Mouse (Mus musculus) heart, embryonic 12.5 days (tissue): Measurements from ENCODE around the gene Sfi1. TPM values are rescaled to one million over a fixed set of nuclear protein-coding genes. Genes with fewer than 3 reads are reported as not detected.

ENCODE experiments used
- ATAC-seq: fragments of 200-750 bp; cut with Nextera tagmentation; 2 replicates; pipeline ENCODE4 v1.8.0; 2017; ENCODE audit warnings: moderate TSS enrichment, moderate library complexity; ENCODE audit not compliant: insufficient number of reproducible peaks, low FRiP score
- H3K27ac ChIP-seq: fragments of 300-500 bp; sonication (generic); 2 replicates; pipeline ENCODE4 v1.5.1; 2016; ENCODE audit warnings: mild to moderate bottlenecking, moderate library complexity; ENCODE audit not compliant: poor library complexity, severe bottlenecking
- H3K27me3 ChIP-seq: fragments of 300-500 bp; sonication (generic); replicated peaks from 2 replicates; pipeline ENCODE4 v1.6.1; 2016; ENCODE audit warnings: mild to moderate bottlenecking, moderate library complexity
- H3K36me3 ChIP-seq: fragments of 300-500 bp; sonication (generic); 2 replicates; pipeline ENCODE4 v1.6.1; 2016; ENCODE audit warnings: mild to moderate bottlenecking, moderate library complexity
- H3K4me1 ChIP-seq: fragments of 300-500 bp; sonication (generic); replicated peaks from 2 replicates; pipeline ENCODE4 v1.6.1; 2016; ENCODE audit warnings: mild to moderate bottlenecking
- H3K4me2 ChIP-seq: fragments of 300-500 bp; sonication (generic); 2 replicates; pipeline ENCODE4 v1.6.1; 2016; ENCODE audit warnings: mild to moderate bottlenecking, moderate library complexity
- H3K4me3 ChIP-seq: fragments of 300-500 bp; sonication (generic); 2 replicates; pipeline ENCODE4 v1.5.1; 2016; ENCODE audit warnings: mild to moderate bottlenecking
- H3K9ac ChIP-seq: fragments of 300-500 bp; sonication (generic); 2 replicates; pipeline ENCODE4 v1.6.1; 2016; ENCODE audit warnings: mild to moderate bottlenecking, moderate library complexity
- H3K9me3 ChIP-seq: fragments of 300-500 bp; sonication (generic); replicated peaks from 2 replicates; pipeline ENCODE4 v1.6.1; 2016; ENCODE audit warnings: mild to moderate bottlenecking, moderate library complexity
- WGBS: fragments of 180-500 bp; shearing (Covaris S2); methylation state at CpG from one replicate; pipeline ENCODE4 v1.1.7; 2016; 5-methylcytosine and 5-hydroxymethylcytosine counted together
- polyA plus RNA-seq: library from polyadenylated mRNA; unstranded; fragments of >200 nt; fragmentation: Nextera tagmentation; extraction: Ambion mirVana; gene quantifications from 2 replicates; pipeline ENCODE4 v1.2.1, GENCODE M21; 2016

Gene Sfi1
- polyA plus RNA-seq: 12.8 and 13.8 TPM in 2 replicates

DNA sequence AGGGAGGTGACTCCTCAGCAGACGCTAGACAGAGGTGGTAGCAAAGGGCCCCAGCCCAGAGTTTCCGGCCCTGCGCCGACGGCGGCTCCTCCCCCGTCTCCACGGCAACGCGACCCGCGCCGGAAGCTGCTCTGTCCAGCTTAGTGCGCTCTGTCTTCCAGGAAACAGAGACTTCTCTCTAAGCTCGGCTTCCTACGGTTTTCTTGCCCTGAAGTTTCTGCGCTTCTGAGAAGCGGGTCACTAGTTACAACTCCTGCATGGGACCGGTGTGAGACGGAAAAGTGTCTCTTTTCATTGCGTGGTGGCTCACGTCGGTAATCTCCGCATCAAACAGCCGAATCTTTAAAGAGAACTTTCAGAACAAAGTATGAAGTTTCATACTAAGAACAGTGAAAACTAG is at the start of gene Sfi1:
Gene Sfi1, minus strand, starts transcription at position 101 of the 400 bp plus-strand sequence.
- H3K27me3 ChIP-seq: no peaks in the 10 kb centered on the region
- 81% methylated on average over 25 of the region's 25 CpGs for WGBS

DNA sequence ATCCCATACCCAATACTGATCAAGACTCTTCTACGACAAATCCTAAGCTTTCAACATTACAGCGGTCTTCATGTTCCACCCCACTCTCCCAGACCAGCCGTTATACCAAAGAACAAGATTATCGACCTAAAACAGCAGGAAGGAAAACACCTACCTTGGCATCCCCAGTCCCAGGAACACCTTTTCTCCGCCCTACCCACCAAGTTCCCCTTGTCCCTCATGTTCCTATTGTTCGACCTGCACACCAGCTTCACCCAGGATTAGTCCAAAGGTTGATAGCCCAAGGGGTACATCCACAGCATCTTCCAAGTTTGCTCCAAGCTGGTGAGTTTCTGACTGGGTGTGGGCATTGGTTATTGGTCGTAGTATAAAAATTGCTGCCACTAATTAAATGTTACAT is 49.1 kb upstream of the Sfi1 start:
- H3K36me3 ChIP-seq: peaks cover 86% of the 10 kb centered on the region
- ATAC-seq: no peak
- H3K27ac ChIP-seq: no peak overlapping the region
- no peaks in the 10 kb centered on the region for H3K27me3 ChIP-seq
- no peaks in the 10 kb centered on the region; the same call in 1 of the 2 replicates for H3K9me3 ChIP-seq
- H3K4me3 ChIP-seq: no peak overlapping the region
- peaks cover under 1% of the 10 kb centered on the region; the same call in 1 of the 2 replicates for H3K4me1 ChIP-seq
- WGBS: 93% methylated on average over 7 of the region's 7 CpGs
- no peak overlapping the region for H3K9ac ChIP-seq
- H3K4me2 ChIP-seq: no peak overlapping the region

More for the DNA sequence above, at the start of gene Sfi1:
- no peak for ATAC-seq
- Histone ChIP-seq H3K4me2 (no peak within 1 kb of the TSS), H3K4me1 (no peaks in the 10 kb centered on the region), H3K27ac (no peak within 1 kb of the TSS), H3K4me3 (no peak within 1 kb of the TSS), H3K9ac (no peak within 1 kb of the TSS), H3K36me3 (no peaks in the 10 kb centered on the region), H3K9me3 (no peaks in the 10 kb centered on the region)

DNA sequence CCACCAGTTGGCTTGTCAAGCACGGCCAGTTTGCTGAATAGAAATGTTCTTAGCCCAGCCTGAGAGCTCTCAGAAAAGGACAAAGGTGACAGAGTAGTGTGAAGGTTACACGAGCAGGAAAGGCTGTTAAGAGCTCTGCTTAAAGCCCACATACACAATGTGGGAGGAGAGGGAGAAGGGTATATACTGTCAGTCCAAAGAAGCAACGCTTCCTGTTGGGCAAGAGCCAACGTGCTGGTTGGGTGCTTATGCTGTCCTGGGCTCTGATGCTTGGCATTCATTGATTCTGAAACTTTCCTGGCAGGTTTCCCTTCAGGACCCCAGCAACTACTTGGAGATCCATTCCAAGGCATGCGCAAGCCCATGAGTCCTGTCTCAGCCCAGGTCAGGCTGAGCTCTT is 42.0 kb upstream of the Sfi1 start:
- no peak overlapping the region for H3K27ac ChIP-seq
- H3K36me3 ChIP-seq: peaks cover 85% of the 10 kb centered on the region
- no peak overlapping the region for H3K9ac ChIP-seq
- H3K27me3 ChIP-seq: no peaks in the 10 kb centered on the region
- 91% methylated on average over 5 of the region's 5 CpGs for WGBS
- ATAC-seq: no peak
- no peak overlapping the region for H3K4me2 ChIP-seq
- no peaks in the 10 kb centered on the region; the same call in 1 of the 2 replicates for H3K9me3 ChIP-seq
- H3K4me3 ChIP-seq: no peak overlapping the region
- H3K4me1 ChIP-seq: no peaks in the 10 kb centered on the region

DNA sequence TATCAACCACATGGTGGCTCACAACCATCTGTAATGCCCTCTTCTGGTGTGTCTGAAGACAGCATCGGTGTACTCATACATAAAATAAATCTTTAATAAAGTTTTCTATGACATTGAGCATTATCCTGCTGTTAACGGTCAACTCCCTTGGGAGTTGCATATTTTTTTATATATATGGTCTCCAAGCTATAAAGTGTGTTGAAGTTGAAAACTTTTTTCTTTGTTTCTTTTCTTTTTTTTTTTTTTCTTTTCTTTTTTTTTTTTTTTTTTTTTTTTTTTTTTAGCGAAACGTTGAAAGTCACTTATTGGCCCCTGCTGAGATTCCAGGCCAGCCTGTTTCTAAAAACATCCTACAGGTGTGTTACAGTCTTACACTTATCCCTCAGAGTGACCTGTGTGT is 40.4 kb upstream of the Sfi1 start:
- Histone ChIP-seq H3K4me3 (no peak overlapping the region), H3K4me2 (no peak overlapping the region), H3K36me3 (peaks cover 85% of the 10 kb centered on the region), H3K9ac (no peak overlapping the region), H3K27me3 (no peaks in the 10 kb centered on the region), H3K27ac (no peak overlapping the region), H3K9me3 (no peaks in the 10 kb centered on the region; the same call in 1 of the 2 replicates), H3K4me1 (no peaks in the 10 kb centered on the region)
- ATAC-seq: no peak
- 88% methylated on average over 4 of the region's 4 CpGs for WGBS

DNA sequence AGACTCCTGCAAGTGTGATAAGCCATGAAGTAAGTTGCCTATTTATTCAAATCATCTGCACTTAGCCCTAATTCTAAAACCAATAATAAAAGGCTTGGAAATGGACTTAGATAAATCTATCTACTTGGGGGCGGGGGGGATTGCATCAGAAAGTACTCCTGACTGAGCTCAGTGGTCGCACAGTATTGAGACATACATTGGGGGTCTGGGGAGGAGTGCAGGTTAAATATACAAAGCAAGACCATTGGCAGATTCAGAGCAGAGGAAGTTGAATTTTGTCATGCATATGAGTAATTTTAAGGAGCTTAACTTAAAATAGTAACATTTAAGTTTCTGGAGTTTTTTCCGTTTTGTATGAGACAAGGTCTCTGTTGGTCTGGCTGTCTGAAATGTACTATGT is 39.0 kb upstream of the Sfi1 start:
- ATAC-seq: no peak
- Histone ChIP-seq H3K27me3 (no peaks in the 10 kb centered on the region), H3K4me3 (no peak overlapping the region), H3K27ac (no peak overlapping the region), H3K4me1 (no peaks in the 10 kb centered on the region), H3K9ac (no peak overlapping the region), H3K9me3 (no peaks in the 10 kb centered on the region), H3K36me3 (peaks cover 81% of the 10 kb centered on the region), H3K4me2 (no peak overlapping the region)
- WGBS: 85% methylated on average over 3 of the region's 3 CpGs

DNA sequence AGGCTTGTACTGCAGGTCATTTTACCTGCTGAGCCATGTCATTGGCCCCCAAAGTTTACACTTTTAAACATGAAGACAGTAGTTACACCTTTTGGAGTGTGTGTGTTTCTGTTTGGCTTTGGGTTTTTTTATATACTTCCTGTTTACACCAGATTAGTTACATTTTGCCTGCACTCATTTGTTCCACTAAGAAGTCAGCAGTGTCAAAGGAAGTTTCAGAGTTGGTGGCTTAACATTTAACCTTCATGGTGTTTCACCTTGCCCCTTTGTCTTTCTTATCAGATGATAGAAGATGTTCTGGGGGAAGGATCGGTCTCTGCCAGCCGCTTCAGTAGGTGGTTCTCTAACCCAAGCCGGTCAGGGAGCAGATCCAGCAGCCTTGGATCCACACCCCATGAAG is 33.9 kb upstream of the Sfi1 start:
- Histone ChIP-seq H3K4me2 (no peak overlapping the region), H3K4me3 (no peak overlapping the region), H3K27ac (no peak overlapping the region), H3K27me3 (no peaks in the 10 kb centered on the region), H3K9ac (no peak overlapping the region), H3K9me3 (no peaks in the 10 kb centered on the region), H3K36me3 (peaks cover 75% of the 10 kb centered on the region), H3K4me1 (no peaks in the 10 kb centered on the region)
- WGBS: 90% methylated on average over 3 of the region's 3 CpGs
- ATAC-seq: no peak

DNA sequence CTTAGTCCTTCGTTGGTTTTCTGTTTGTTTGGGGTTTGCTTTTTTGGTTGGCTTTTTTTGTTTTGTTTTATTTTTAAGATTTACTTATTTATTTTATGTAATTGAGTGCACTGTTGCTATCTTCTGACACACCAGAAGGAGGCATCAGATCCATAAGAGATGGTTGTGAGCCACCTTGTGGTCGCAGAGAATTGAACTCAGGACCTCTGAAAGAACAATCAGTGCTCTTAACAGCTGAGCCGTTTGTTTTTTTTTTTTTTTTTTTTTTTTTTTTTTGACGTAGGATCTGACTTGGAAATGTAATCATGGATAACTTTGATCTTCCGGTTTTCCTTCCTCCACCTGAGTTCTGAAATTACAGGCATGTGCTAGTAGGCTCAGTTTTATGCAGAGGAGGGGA is 29.8 kb upstream of the Sfi1 start:
- H3K4me2 ChIP-seq: no peak overlapping the region
- ATAC-seq: no peak
- H3K4me1 ChIP-seq: no peaks in the 10 kb centered on the region
- H3K4me3 ChIP-seq: no peak overlapping the region
- no peaks in the 10 kb centered on the region for H3K9me3 ChIP-seq
- H3K9ac ChIP-seq: no peak overlapping the region
- H3K27me3 ChIP-seq: no peaks in the 10 kb centered on the region
- no peak overlapping the region for H3K27ac ChIP-seq
- peaks cover 70% of the 10 kb centered on the region for H3K36me3 ChIP-seq
- 72% methylated on average over 5 of the region's 5 CpGs for WGBS

DNA sequence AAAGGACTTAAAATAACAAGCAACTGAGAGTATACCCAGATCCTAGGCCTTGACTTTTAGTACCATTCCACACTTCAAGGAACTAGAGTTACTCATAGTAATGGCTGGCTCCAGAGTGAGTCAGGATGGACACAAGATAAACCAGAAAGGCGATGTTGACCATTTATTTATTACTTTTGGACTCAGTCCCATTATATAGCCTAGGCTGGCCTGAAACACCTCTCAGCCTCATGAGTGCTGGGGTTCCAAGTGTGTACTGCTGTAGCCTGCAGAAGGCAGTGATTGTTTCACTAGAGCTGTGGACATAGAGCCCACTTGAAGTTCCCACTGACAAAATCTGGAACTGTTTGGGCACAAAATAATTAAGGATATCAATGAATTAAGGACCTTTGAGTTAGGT is 19.3 kb upstream of the Sfi1 start:
- no peaks in the 10 kb centered on the region for H3K9me3 ChIP-seq
- ATAC-seq: no peak
- H3K36me3 ChIP-seq: peaks cover 70% of the 10 kb centered on the region
- no peak overlapping the region for H3K4me2 ChIP-seq
- no peaks in the 10 kb centered on the region for H3K4me1 ChIP-seq
- no peaks in the 10 kb centered on the region for H3K27me3 ChIP-seq
- no peak overlapping the region for H3K9ac ChIP-seq
- H3K27ac ChIP-seq: no peak overlapping the region
- WGBS: 93% methylated on average over 1 of the region's 1 CpGs
- H3K4me3 ChIP-seq: no peak overlapping the region

DNA sequence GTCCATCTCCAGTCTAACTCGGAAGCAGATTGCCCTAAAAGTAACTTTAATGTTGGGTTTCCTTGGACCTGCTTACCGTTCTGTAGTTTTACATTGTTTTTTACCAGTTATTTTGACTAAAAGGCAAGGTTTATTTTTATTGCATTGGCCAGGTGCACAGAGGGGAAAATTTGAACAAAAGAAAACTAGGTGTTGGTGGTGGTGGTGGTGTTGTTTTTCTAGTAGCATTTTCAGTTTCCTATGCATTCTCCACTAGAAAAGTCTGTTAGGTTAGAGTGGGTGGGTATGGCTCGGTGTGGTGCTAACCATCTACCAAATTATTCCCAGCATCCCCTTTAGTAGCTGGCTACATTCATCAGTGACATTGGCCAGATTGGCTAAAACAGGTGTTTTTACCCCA is 13.5 kb upstream of the Sfi1 start:
- H3K27me3 ChIP-seq: no peaks in the 10 kb centered on the region
- H3K27ac ChIP-seq: no peak overlapping the region
- H3K9me3 ChIP-seq: no peaks in the 10 kb centered on the region
- H3K4me3 ChIP-seq: no peak overlapping the region
- no peak for ATAC-seq
- 0 out of 2 replicates have a peak, but pooled peaks cover 9% of the 10 kb centered on the region for H3K4me1 ChIP-seq
- no peak overlapping the region for H3K9ac ChIP-seq
- H3K36me3 ChIP-seq: peaks cover 54% of the 10 kb centered on the region
- 94% methylated on average over 3 of the region's 3 CpGs for WGBS
- no peak overlapping the region for H3K4me2 ChIP-seq

DNA sequence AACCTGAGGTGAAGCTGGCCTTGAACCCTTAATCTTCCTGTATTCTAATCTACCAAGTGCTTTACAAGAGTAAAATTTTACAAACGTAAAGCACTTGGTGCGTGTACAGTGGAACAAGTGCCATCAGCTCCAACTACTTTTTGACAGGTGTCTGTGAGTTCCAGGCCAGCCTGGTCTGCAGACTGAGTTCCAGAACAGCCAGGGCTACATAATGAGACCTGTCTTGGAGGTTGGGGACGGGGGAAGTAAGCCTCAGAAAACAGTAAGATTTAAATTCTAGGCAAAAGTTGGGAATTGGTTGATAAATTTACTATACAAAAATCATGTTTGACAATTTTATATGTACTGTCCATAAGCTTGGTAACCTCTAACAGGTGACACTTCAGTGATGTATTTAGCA is 11.9 kb upstream of the Sfi1 start:
- peaks cover 43% of the 10 kb centered on the region for H3K36me3 ChIP-seq
- no peak overlapping the region for H3K4me2 ChIP-seq
- 86% methylated on average over 3 of the region's 3 CpGs for WGBS
- no peak overlapping the region for H3K27ac ChIP-seq
- ATAC-seq: no peak
- H3K4me1 ChIP-seq: 0 out of 2 replicates have a peak, but pooled peaks cover 9% of the 10 kb centered on the region
- H3K9ac ChIP-seq: no peak overlapping the region
- no peaks in the 10 kb centered on the region for H3K9me3 ChIP-seq
- no peaks in the 10 kb centered on the region for H3K27me3 ChIP-seq
- H3K4me3 ChIP-seq: no peak overlapping the region

DNA sequence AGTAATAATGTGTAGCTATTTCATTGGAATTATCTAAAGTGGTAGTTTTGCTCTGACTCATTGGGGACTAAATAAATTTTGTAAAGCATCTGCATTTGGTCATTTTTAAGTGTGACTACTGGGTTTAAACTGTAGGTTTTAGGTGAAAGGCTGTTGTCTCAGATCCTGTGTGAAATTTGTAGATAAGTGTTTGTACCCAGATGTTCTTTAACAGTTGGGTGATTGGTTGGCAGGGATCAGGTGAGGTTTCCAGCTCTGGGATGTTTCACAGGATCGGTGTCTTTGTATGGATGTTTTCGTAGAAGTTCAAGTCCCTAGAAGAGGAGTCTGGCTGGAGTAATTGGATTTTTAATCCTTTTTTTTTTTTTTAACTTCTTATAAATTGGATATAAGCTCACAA is 10.5 kb upstream of the Sfi1 start:
- H3K9me3 ChIP-seq: no peaks in the 10 kb centered on the region
- H3K36me3 ChIP-seq: peaks cover 36% of the 10 kb centered on the region
- no peak overlapping the region for H3K27ac ChIP-seq
- H3K4me1 ChIP-seq: 0 out of 2 replicates have a peak, but pooled peaks cover 9% of the 10 kb centered on the region
- H3K4me3 ChIP-seq: no peak overlapping the region
- peak overlapping the region; percentile 22; the same call in 1 of the 2 replicates for H3K4me2 ChIP-seq
- WGBS: 64% methylated on average over 2 of the region's 2 CpGs
- H3K27me3 ChIP-seq: no peaks in the 10 kb centered on the region
- H3K9ac ChIP-seq: no peak overlapping the region
- no peak for ATAC-seq

DNA sequence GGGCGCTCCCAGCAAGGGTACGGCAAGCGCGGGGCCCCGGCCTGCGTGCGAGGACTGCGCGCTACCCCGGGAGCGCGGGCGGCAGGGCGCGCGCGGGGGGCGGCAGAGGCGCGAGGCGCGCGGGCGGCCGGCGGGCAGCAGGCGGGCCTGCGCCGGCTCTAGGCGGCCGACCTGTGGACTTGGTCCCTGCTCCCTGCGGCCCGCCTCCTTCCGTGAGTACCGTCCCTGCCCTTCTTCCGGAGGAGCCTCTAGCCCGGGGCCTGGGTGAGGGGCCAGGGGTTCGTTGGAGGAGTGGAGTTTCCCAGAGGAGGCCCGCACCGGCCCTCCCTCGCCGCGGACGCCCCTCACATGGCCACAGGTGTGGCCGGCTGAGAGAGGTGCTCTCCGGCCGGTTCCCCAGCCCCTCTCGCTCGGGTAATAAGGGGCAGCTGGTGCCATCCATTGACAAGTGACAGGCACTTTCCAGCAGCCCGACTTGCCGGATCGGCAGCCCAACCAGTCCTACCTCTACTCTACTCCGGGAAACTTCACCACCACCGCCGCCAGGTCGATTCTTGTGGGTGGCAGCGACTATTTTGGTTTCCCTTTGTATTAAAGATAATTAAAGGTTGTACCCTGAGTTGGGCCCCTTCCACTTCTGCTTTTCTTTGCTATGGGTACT is 9.6 kb upstream of the Sfi1 start:
- 7% methylated on average over 57 of the region's 57 CpGs for WGBS
- no peaks in the 10 kb centered on the region for H3K9me3 ChIP-seq
- peak overlapping the region; percentile 50 for H3K4me3 ChIP-seq
- 0 out of 2 replicates have a peak, but pooled peaks cover 9% of the 10 kb centered on the region for H3K4me1 ChIP-seq
- no peaks in the 10 kb centered on the region for H3K27me3 ChIP-seq
- H3K27ac ChIP-seq: peak overlapping the region; percentile 46
- H3K36me3 ChIP-seq: peaks cover 28% of the 10 kb centered on the region
- H3K4me2 ChIP-seq: peak overlapping the region; percentile 50
- H3K9ac ChIP-seq: peak overlapping the region; percentile 63
- ATAC-seq: peak; percentile 44
